Mouse (Mus musculus): ENCODE measurements around the gene Ank3. TPM values are rescaled to one million over a fixed set of nuclear protein-coding genes. Genes with fewer than 3 reads are reported as not detected.

Gene Ank3
- polyA plus RNA-seq, 1 experiment from 2014 or later = 21.6 TPM

DNA sequence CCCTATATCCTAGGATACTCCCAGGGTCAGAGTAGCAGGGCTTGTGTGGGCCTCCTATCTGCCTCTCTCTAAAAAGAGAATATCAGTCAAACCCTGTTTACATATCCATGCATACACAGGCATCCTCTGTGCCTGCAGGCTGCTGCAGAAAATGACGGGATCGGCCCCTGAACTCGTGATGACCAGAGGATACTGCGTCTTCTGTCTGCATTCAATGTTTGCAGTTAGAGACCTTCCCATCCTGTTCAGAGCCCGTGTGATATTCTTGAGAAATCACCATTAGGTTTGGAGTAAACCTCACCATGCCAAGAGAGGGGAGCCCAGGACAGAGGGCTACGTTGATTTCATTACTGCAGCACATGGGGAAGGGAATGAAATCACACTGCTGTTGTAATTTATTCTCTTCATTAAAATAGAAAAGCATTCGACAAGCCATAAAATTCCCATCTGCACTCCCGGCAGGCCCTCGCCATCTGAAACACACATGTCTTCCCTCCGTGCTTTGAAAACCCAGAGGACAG lies 331.8 kb downstream of the Ank3 start:
- 60% methylated on average over 10 of the region's 10 CpGs for WGBS
- Histone ChIP-seq H3K4me3 (ENCODE audit: low read depth, low read length) (no peak overlapping the region), H3K27ac (ENCODE audit: low read depth, low read length) (no peak overlapping the region), H3K27me3 (replicated peaks; ENCODE audit: control insufficient read depth, insufficient read depth, low read length) (no peaks in the 10 kb centered on the region), H3K9me3 (ENCODE audit: control insufficient read depth) (no peaks in the 10 kb centered on the region), H3K4me2 (replicated peaks; ENCODE audit: low read depth) (no peak overlapping the region), H3K9ac (ENCODE audit: low read depth, low read length) (no peak overlapping the region), H3K36me3 (ENCODE audit: control insufficient read depth, insufficient read depth) (no peaks in the 10 kb centered on the region), H3K4me1 (replicated peaks; ENCODE audit: control insufficient read depth, insufficient read depth, low read length) (no peaks in the 10 kb centered on the region)
- no peak for TF ChIP-seq CTCF (IDR thresholded peaks at IDR 0.05; ENCODE audit: low read depth)
- no peak for ATAC-seq

DNA sequence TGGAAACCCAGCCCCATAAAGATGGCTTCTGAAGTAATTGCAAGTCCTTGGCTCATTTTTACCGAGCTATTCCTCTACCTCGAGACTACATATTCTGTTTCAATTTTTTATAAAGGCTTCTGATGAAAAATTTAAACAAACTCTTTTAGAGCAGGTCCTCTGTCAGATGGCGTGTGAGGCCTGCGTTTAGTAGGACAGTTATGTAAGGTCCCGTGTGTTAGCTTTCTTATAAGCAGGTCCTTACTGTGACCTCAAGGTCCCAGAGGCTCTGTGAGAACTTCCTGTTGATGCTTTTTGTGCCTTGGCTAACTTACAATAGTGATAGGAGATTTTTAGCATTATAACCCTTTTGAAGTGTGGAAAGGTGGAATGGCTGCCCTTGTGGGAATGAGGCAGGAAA lies 332.8 kb downstream of the Ank3 start:
- Histone ChIP-seq H3K36me3 (ENCODE audit: control insufficient read depth, insufficient read depth) (no peaks in the 10 kb centered on the region), H3K4me2 (replicated peaks; ENCODE audit: low read depth) (no peak overlapping the region), H3K4me3 (ENCODE audit: low read depth, low read length) (no peak overlapping the region), H3K9me3 (ENCODE audit: control insufficient read depth) (no peaks in the 10 kb centered on the region), H3K27me3 (replicated peaks; ENCODE audit: control insufficient read depth, insufficient read depth, low read length) (no peaks in the 10 kb centered on the region), H3K27ac (ENCODE audit: low read depth, low read length) (no peak overlapping the region), H3K9ac (ENCODE audit: low read depth, low read length) (no peak overlapping the region), H3K4me1 (replicated peaks; ENCODE audit: control insufficient read depth, insufficient read depth, low read length) (no peaks in the 10 kb centered on the region)
- WGBS = 85% methylated on average over 5 of the region's 5 CpGs
- ATAC-seq = no peak
- TF ChIP-seq CTCF (IDR thresholded peaks at IDR 0.05; ENCODE audit: low read depth) = no peak

DNA sequence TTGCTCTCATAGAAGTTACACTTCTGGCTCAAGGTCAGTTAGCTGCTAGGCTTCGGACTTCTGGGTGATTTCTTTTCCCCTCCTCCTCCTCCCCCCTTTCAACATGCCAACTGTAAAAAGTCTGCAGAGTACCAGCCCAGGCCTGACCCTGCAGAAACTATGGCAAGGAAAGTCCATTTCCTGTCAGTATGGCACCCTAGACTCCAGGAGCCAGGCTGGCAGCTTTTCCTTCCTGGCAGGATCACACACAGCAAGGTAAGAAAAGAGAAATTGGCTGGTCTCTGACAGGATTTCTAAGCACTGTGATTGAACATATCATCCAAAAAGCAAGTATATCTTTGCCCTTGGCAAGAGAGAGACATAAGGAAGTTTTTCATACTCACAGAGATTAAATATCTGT lies 333.3 kb downstream of the Ank3 start:
- Histone ChIP-seq H3K9me3 (ENCODE audit: control insufficient read depth) (no peaks in the 10 kb centered on the region), H3K4me2 (replicated peaks; ENCODE audit: low read depth) (no peak overlapping the region), H3K9ac (ENCODE audit: low read depth, low read length) (no peak overlapping the region), H3K4me3 (ENCODE audit: low read depth, low read length) (no peak overlapping the region), H3K27ac (ENCODE audit: low read depth, low read length) (no peak overlapping the region), H3K4me1 (replicated peaks; ENCODE audit: control insufficient read depth, insufficient read depth, low read length) (no peaks in the 10 kb centered on the region), H3K27me3 (replicated peaks; ENCODE audit: control insufficient read depth, insufficient read depth, low read length) (no peaks in the 10 kb centered on the region), H3K36me3 (ENCODE audit: control insufficient read depth, insufficient read depth) (no peaks in the 10 kb centered on the region)
- TF ChIP-seq CTCF (IDR thresholded peaks at IDR 0.05; ENCODE audit: low read depth) = no peak
- no peak for ATAC-seq
- 57% methylated on average over 1 of the region's 1 CpGs for WGBS

DNA sequence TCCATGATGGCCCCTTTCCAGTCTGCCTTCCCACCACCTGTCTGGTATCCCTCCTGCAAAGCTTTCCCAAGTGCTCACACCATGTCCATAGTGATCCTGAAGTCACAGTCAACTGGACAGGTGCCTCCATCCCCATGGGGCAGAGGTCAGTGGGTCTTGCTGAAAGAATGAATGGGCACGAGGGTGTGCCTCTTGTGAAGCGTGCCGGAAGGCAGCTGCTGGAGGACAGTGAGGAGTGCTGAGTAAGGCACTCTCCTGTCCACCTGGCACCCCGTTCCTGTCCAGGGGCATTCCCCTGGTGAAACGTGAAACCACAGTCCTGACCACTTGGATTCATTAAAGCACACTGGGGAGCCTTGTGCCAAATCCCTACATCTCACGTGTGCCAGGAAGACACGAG lies 337.7 kb downstream of the Ank3 start:
- 77% methylated on average over 7 of the region's 7 CpGs for WGBS
- Histone ChIP-seq H3K27me3 (replicated peaks; ENCODE audit: control insufficient read depth, insufficient read depth, low read length) (no peaks in the 10 kb centered on the region), H3K4me3 (ENCODE audit: low read depth, low read length) (no peak overlapping the region), H3K27ac (ENCODE audit: low read depth, low read length) (no peak overlapping the region), H3K9me3 (ENCODE audit: control insufficient read depth) (no peaks in the 10 kb centered on the region), H3K4me2 (replicated peaks; ENCODE audit: low read depth) (no peak overlapping the region), H3K4me1 (replicated peaks; ENCODE audit: control insufficient read depth, insufficient read depth, low read length) (no peaks in the 10 kb centered on the region), H3K9ac (ENCODE audit: low read depth, low read length) (no peak overlapping the region), H3K36me3 (ENCODE audit: control insufficient read depth, insufficient read depth) (no peaks in the 10 kb centered on the region)
- no peak for ATAC-seq
- TF ChIP-seq CTCF (IDR thresholded peaks at IDR 0.05; ENCODE audit: low read depth) = no peak

DNA sequence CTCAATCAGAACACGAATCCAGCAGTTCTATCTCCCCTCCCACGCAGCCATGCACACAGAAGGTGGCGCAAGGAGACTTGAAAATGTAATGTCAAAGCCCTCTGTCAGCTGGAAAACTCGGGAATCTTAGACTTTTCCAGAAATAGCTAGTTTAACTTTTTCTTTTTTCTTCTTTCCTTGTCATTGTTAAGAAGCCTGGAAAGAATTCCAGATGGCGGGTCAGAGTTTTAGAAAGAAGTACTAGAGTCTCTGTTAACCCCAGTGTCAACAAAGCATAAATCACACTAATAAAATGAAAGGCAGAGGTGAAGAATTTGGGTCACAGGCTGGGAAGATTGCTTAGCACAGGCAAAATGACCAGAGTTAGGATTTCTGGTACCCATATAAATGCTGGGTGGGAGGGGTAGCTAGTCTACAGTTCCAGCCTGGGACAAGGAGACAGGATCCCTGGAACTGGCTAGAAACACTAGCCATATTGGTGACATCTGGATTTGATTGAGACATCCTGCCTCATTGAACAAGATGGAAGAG lies 340.2 kb downstream of the Ank3 start:
- no peak overlapping the region for H3K4me2 ChIP-seq (replicated peaks; ENCODE audit: low read depth)
- no peaks in the 10 kb centered on the region for H3K36me3 ChIP-seq (ENCODE audit: control insufficient read depth, insufficient read depth)
- H3K27ac ChIP-seq (ENCODE audit: low read depth, low read length) = no peak overlapping the region
- TF ChIP-seq CTCF (IDR thresholded peaks at IDR 0.05; ENCODE audit: low read depth) = peak; percentile 46
- H3K9ac ChIP-seq (ENCODE audit: low read depth, low read length) = no peak overlapping the region
- ATAC-seq = no peak
- H3K4me3 ChIP-seq (ENCODE audit: low read depth, low read length) = no peak overlapping the region
- WGBS = 32% methylated on average over 5 of the region's 5 CpGs
- no peaks in the 10 kb centered on the region for H3K27me3 ChIP-seq (replicated peaks; ENCODE audit: control insufficient read depth, insufficient read depth, low read length)
- no peaks in the 10 kb centered on the region for H3K4me1 ChIP-seq (replicated peaks; ENCODE audit: control insufficient read depth, insufficient read depth, low read length)
- no peaks in the 10 kb centered on the region for H3K9me3 ChIP-seq (ENCODE audit: control insufficient read depth)

DNA sequence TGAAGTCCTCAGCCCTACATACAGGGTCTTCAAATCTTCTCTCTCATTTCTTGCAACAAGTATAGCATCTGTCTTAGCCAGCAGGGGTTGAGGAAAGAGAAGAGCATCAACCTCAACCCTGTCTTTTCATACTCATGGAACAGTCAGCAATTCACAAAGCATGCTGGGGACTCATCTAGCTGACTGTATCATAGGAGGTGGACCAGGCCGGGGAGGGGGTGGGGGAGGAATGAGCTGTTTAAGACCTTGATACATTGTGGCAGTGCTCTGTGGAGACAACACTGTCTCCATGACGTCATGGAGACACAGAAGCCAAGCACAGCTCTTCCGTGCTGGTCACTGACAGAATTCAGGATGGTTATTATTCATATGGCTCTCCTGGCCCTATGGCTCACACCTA lies 344.0 kb downstream of the Ank3 start:
- Histone ChIP-seq H3K9ac (ENCODE audit: low read depth, low read length) (no peak overlapping the region), H3K36me3 (ENCODE audit: control insufficient read depth, insufficient read depth) (no peaks in the 10 kb centered on the region), H3K27me3 (replicated peaks; ENCODE audit: control insufficient read depth, insufficient read depth, low read length) (no peaks in the 10 kb centered on the region), H3K9me3 (ENCODE audit: control insufficient read depth) (no peaks in the 10 kb centered on the region), H3K4me3 (ENCODE audit: low read depth, low read length) (no peak overlapping the region), H3K27ac (ENCODE audit: low read depth, low read length) (no peak overlapping the region), H3K4me2 (replicated peaks; ENCODE audit: low read depth) (no peak overlapping the region), H3K4me1 (replicated peaks; ENCODE audit: control insufficient read depth, insufficient read depth, low read length) (no peaks in the 10 kb centered on the region)
- ATAC-seq = no peak
- WGBS = 70% methylated on average over 3 of the region's 3 CpGs
- no peak for TF ChIP-seq CTCF (IDR thresholded peaks at IDR 0.05; ENCODE audit: low read depth)

DNA sequence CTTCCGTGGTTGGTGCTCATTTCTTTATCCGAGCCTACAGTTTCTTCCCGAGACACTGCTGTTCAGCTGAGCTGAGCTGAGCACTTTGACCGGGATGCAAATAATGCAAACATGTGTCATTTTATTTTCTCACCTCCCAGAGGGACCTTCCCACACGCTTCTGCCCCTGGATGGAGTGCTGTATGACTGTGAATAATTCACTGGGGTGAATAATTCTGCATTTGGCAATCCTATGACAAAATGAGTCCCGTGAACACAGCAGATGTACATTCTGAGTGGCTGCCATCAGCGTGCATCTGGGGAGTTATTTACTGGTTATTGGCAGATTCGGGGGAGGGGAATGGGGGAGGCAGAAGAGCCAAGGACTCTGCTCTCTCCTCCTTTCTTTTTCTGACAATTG lies 345.6 kb downstream of the Ank3 start:
- H3K4me1 ChIP-seq (replicated peaks; ENCODE audit: control insufficient read depth, insufficient read depth, low read length) = no peaks in the 10 kb centered on the region
- no peak overlapping the region for H3K9ac ChIP-seq (ENCODE audit: low read depth, low read length)
- H3K27me3 ChIP-seq (replicated peaks; ENCODE audit: control insufficient read depth, insufficient read depth, low read length) = no peaks in the 10 kb centered on the region
- H3K27ac ChIP-seq (ENCODE audit: low read depth, low read length) = no peak overlapping the region
- no peaks in the 10 kb centered on the region for H3K36me3 ChIP-seq (ENCODE audit: control insufficient read depth, insufficient read depth)
- no peak overlapping the region for H3K4me2 ChIP-seq (replicated peaks; ENCODE audit: low read depth)
- no peak overlapping the region for H3K4me3 ChIP-seq (ENCODE audit: low read depth, low read length)
- TF ChIP-seq CTCF (IDR thresholded peaks at IDR 0.05; ENCODE audit: low read depth) = no peak
- no peaks in the 10 kb centered on the region for H3K9me3 ChIP-seq (ENCODE audit: control insufficient read depth)
- WGBS = 51% methylated on average over 8 of the region's 8 CpGs
- ATAC-seq = no peak

Data from intestine, postnatal 0 days (tissue).